Mouse (Mus musculus) bone marrow, adult 2 months (tissue): ENCODE measurements around the gene Vwa5b2.

ENCODE experiments used
- CTCF ChIP-seq: fragments of 200-500 bp; IDR thresholded peaks from 2 replicates; pipeline ENCODE4 v1.5.1; 2011; ENCODE audit warnings: low read length, control low read depth; ENCODE audit not compliant: control insufficient read depth, insufficient read depth
- POLR2A ChIP-seq: fragments of 200-500 bp; IDR thresholded peaks from 2 replicates; pipeline ENCODE4 v1.6.1; 2011; ENCODE audit warnings: low read depth, mild to moderate bottlenecking, control low read depth, low read length, borderline replicate concordance; ENCODE audit not compliant: control insufficient read depth

DNA sequence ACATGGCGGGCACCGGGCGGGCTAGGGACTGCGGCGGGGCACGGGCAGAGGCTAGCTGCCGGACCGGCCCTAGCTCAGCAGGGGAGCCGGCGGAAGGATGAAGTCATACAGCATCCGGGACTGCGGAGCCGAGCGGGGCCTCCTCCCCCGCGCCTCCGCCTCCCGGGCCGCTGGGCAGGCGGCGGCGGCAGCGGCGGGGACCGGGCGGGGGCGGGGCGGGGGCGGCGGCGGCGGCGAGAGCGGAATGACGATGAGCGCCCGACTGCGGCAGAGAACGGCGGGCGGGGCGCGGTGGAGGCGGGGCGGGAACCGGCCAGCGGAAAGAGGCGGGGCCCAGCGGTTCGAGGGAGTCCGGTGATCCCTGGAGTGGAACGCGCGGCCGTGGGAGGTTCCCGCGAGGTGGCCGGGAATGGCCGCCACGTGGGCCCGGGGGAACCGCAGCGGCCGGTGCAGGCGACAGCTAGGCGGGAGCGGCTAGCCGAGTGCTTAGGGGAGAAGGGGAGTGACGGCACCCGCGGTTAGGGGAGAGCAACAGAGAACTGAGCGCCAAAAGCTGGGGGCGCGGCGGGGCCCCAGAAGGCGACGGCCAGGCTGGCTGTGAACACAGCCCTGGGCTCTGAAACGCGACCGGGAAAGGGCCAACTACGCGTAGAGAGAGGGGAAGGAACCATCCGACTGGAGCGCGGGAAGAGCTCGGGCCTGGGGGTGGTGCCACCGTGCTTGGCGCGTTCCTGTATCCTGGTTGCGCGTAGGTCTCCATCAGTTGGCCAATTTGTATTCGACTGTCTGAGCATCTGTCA lies 32.1 kb downstream of the Vwa5b2 start, which contains the start of gene Camk2n2:
- TF ChIP-seq CTCF, result no peak
- TF ChIP-seq POLR2A, result no peak
